Comparison of ENCODE assay signal across 10 mouse cellular contexts in genomic region chr16:23987341-23988156, GRCm38 (mm10). TPM values are rescaled to one million over a fixed set of nuclear protein-coding genes. Genes with fewer than 3 reads are reported as not detected.
DNase-seq lines count a peak whose midpoint lies in the region; ATAC-seq and TF ChIP-seq lines count a peak whose summit lies in the region.
"Had no signal": no experiment of that assay in that cellular context is flagged by ENCODE, and none has a peak within 500 bp of the region (broad histone marks: within the 10 kb centered on the region; RNA-seq: fewer than 3 reads in every experiment).

No protein-coding gene starts in this region.

- peak overlapping the region; percentile 99 for H3K4me2 ChIP-seq in hindbrain, embryonic 14.5 days (replicated peaks)
- H3K4me2 ChIP-seq in liver, embryonic 12.5 days, result peak overlapping the region; percentile 98
- H3K4me2 ChIP-seq in neural tube, embryonic 14.5 days (ENCODE audit: low read depth, low read length), result peak overlapping the region; percentile 91

- peaks cover 16% of the 10 kb centered on the region for H3K4me1 ChIP-seq in erythroblast, embryonic 14.5 days (ENCODE audit: control insufficient read depth)
- peaks cover 5% of the 10 kb centered on the region for H3K4me1 ChIP-seq in embryonic fibroblast, embryonic 13.5 days (ENCODE audit: control insufficient read depth, insufficient read depth, low read length)
- H3K4me1 ChIP-seq in hindbrain, embryonic 14.5 days (replicated peaks; ENCODE audit: control insufficient read depth, insufficient read depth, low read length), result peaks cover 33% of the 10 kb centered on the region; the same call in 1 of the 2 replicates
- peaks cover 59% of the 10 kb centered on the region for H3K4me1 ChIP-seq in liver, embryonic 12.5 days
- peaks cover 15% of the 10 kb centered on the region for H3K4me1 ChIP-seq in neural tube, embryonic 14.5 days (ENCODE audit: control insufficient read depth, insufficient read depth, low read length)

- under 1% methylated on average over 64 of the region's 64 CpGs for WGBS in hindbrain, embryonic 14.5 days
- WGBS in liver, embryonic 12.5 days (ENCODE audit: insufficient replicate concordance), result under 1% methylated on average over 64 of the region's 64 CpGs
- WGBS in neural tube, embryonic 14.5 days, result under 1% methylated on average over 61 of the region's 64 CpGs

- peak overlapping the region; percentile 96 for H3K27ac ChIP-seq in embryonic fibroblast, embryonic 13.5 days (ENCODE audit: insufficient read depth, low read length)
- H3K27ac ChIP-seq in hindbrain, embryonic 14.5 days, result peak overlapping the region; percentile 99
- peak overlapping the region; percentile 92 for H3K27ac ChIP-seq in liver, embryonic 12.5 days
- H3K27ac ChIP-seq in neural tube, embryonic 14.5 days (ENCODE audit: low read depth, low read length), result peak overlapping the region; percentile 100

- H3K27me3 ChIP-seq in erythroblast, embryonic 14.5 days (ENCODE audit: control insufficient read depth), result peaks cover 100% of the 10 kb centered on the region
- peaks cover 31% of the 10 kb centered on the region for H3K27me3 ChIP-seq in hindbrain, embryonic 14.5 days (ENCODE audit: control insufficient read depth, insufficient read depth, low read length)
- H3K27me3 ChIP-seq in liver, embryonic 12.5 days (replicated peaks), result peaks cover 96% of the 10 kb centered on the region
- H3K27me3 ChIP-seq in neural tube, embryonic 14.5 days (ENCODE audit: control insufficient read depth, insufficient read depth, low read length), result peaks cover 5% of the 10 kb centered on the region; the same call in 1 of the 2 replicates

- no peak for TF ChIP-seq POLR2A in embryonic fibroblast, embryonic 13.5 days (IDR thresholded peaks at IDR 0.05; ENCODE audit: low read depth, low read length)

- H3K9ac ChIP-seq in hindbrain, embryonic 14.5 days, result peak overlapping the region; percentile 86
- peak overlapping the region; percentile 86 for H3K9ac ChIP-seq in liver, embryonic 12.5 days
- peak overlapping the region; percentile 84 for H3K9ac ChIP-seq in neural tube, embryonic 14.5 days (replicated peaks; ENCODE audit: low read depth, low read length)

- ATAC-seq in erythroblast, adult 5-6 weeks (replicated peaks; ENCODE audit: low FRiP score, poor library complexity, severe bottlenecking), result no peak
- ATAC-seq in hindbrain, embryonic 14.5 days (ENCODE audit: low FRiP score), result 0 out of 2 replicates have a peak, but pooled peaks have one; percentile 5
- peak; percentile 33; the same call in 1 of the 2 replicates for ATAC-seq in liver, embryonic 12.5 days
- ATAC-seq in neural tube, embryonic 14.5 days (ENCODE audit: low read depth), result 0 out of 2 replicates have a peak, but pooled peaks have one; percentile 10

- peaks cover 6% of the 10 kb centered on the region; the same call in 1 of the 2 replicates for H3K9me3 ChIP-seq in erythroblast, embryonic 14.5 days (ENCODE audit: control insufficient read depth, low read length)
- no peaks in the 10 kb centered on the region for H3K9me3 ChIP-seq in hindbrain, embryonic 14.5 days (ENCODE audit: control insufficient read depth, low read length)
- no peaks in the 10 kb centered on the region for H3K9me3 ChIP-seq in liver, embryonic 12.5 days (replicated peaks)
- no peaks in the 10 kb centered on the region for H3K9me3 ChIP-seq in neural tube, embryonic 14.5 days (ENCODE audit: control insufficient read depth, low read length)

- TF ChIP-seq CTCF in embryonic fibroblast, embryonic 13.5 days (IDR thresholded peaks at IDR 0.05; ENCODE audit: borderline replicate concordance, insufficient read depth, low read length), result no peak

- DNase-seq in adrenal gland, postnatal 10 days, result peak; percentile 71
- no peak for DNase-seq in hindbrain, embryonic 14.5 days (ENCODE audit: low spot score)
- peak; percentile 55 for DNase-seq in urinary bladder, postnatal 25 days (ENCODE audit: low spot score)

- H3K36me3 ChIP-seq in erythroblast, embryonic 14.5 days (ENCODE audit: control insufficient read depth), result no peaks in the 10 kb centered on the region
- H3K36me3 ChIP-seq in hindbrain, embryonic 14.5 days (replicated peaks; ENCODE audit: control insufficient read depth, insufficient read depth), result no peaks in the 10 kb centered on the region
- H3K36me3 ChIP-seq in liver, embryonic 12.5 days, result no peaks in the 10 kb centered on the region
- no peaks in the 10 kb centered on the region for H3K36me3 ChIP-seq in neural tube, embryonic 14.5 days (ENCODE audit: control insufficient read depth, insufficient read depth, low read length)

- H3K4me3 ChIP-seq in erythroblast, embryonic 14.5 days (replicated peaks), result peak overlapping the region; percentile 65
- H3K4me3 ChIP-seq in embryonic fibroblast, embryonic 13.5 days (ENCODE audit: insufficient read depth, low read length), result peak overlapping the region; percentile 96
- H3K4me3 ChIP-seq in hindbrain, embryonic 14.5 days (replicated peaks; ENCODE audit: low read length), result peak overlapping the region; percentile 68
- H3K4me3 ChIP-seq in liver, embryonic 12.5 days, result peak overlapping the region; percentile 76
- H3K4me3 ChIP-seq in neural tube, embryonic 14.5 days (ENCODE audit: low read depth, low read length), result peak overlapping the region; percentile 64

RNA-seq across cellular contexts. Expression of gene Gm37419, which starts 0.7 kb away (rescaled TPM):
- not detected in 2 replicates for polyA plus RNA-seq in erythroblast, embryonic 14.5 days (2012)
- total RNA-seq in erythroblast, adult 5-6 weeks (2015; ENCODE audit: low replicate concordance), result not detected in 2 replicates
- not detected in 2 replicates for total RNA-seq in erythroblast, adult 5-6 weeks (2017; ENCODE audit: low replicate concordance)
- not detected for total RNA-seq in adrenal gland, postnatal 10 days (2021)
- not detected in 2 replicates for polyA plus RNA-seq in embryonic fibroblast, embryonic 13.5 days (2011; ENCODE audit: insufficient read length, low read depth, missing spikeins)
- polyA plus RNA-seq in hindbrain, embryonic 14.5 days (2014; fragmentation: Nextera tagmentation; extraction: Ambion mirVana), result not detected in 2 replicates
- not detected in 2 replicates for polyA plus RNA-seq in liver, embryonic 12.5 days (2016; fragmentation: Nextera tagmentation; extraction: Ambion mirVana)
- not detected in 2 replicates for polyA plus RNA-seq in neural tube, embryonic 14.5 days (2014; fragmentation: Nextera tagmentation; extraction: Ambion mirVana)
- total RNA-seq: layer of hippocampus, postnatal 36 days; MEL had no signal

RNA-seq across cellular contexts. Expression of gene Bcl6, which starts 1.1 kb away (rescaled TPM):
- polyA plus RNA-seq in erythroblast, embryonic 14.5 days (2012), result 0.02 and 0.04 TPM in 2 replicates
- 5.2 and 7.9 TPM in 2 replicates for total RNA-seq in erythroblast, adult 5-6 weeks (2015; ENCODE audit: low replicate concordance)
- total RNA-seq in erythroblast, adult 5-6 weeks (2017; ENCODE audit: low replicate concordance), result 3.7 and 4.2 TPM in 2 replicates
- 10 to 100 TPM; 46.6 to 53.6 TPM for total RNA-seq in adrenal gland, postnatal 10 days (2021)
- polyA plus RNA-seq in embryonic fibroblast, embryonic 13.5 days (2011; ENCODE audit: insufficient read length, low read depth, missing spikeins), result 12.8 and 13.1 TPM in 2 replicates
- polyA plus RNA-seq in hindbrain, embryonic 14.5 days (2014; fragmentation: Nextera tagmentation; extraction: Ambion mirVana), result 0.35 and 0.50 TPM in 2 replicates
- polyA plus RNA-seq in liver, embryonic 12.5 days (2016; fragmentation: Nextera tagmentation; extraction: Ambion mirVana), result 0.12 and 0.19 TPM in 2 replicates
- polyA plus RNA-seq in neural tube, embryonic 14.5 days (2014; fragmentation: Nextera tagmentation; extraction: Ambion mirVana), result 0.50 and 0.72 TPM in 2 replicates
- total RNA-seq: MEL had no signal

RNA-seq across cellular contexts. Expression of gene Rtp2, which starts 55.4 kb away (rescaled TPM):
- polyA plus RNA-seq in erythroblast, embryonic 14.5 days (2012), result not detected in 2 replicates
- total RNA-seq in erythroblast, adult 5-6 weeks (2015; ENCODE audit: low replicate concordance), result not detected in 2 replicates
- not detected in 2 replicates for total RNA-seq in erythroblast, adult 5-6 weeks (2017; ENCODE audit: low replicate concordance)
- not detected for total RNA-seq in adrenal gland, postnatal 10 days (2021)
- not detected in 2 replicates for polyA plus RNA-seq in embryonic fibroblast, embryonic 13.5 days (2011; ENCODE audit: insufficient read length, low read depth, missing spikeins)
- polyA plus RNA-seq in hindbrain, embryonic 14.5 days (2014; fragmentation: Nextera tagmentation; extraction: Ambion mirVana), result not detected in 2 replicates
- not detected in 2 replicates for polyA plus RNA-seq in liver, embryonic 12.5 days (2016; fragmentation: Nextera tagmentation; extraction: Ambion mirVana)
- not detected in 2 replicates for polyA plus RNA-seq in neural tube, embryonic 14.5 days (2014; fragmentation: Nextera tagmentation; extraction: Ambion mirVana)
- total RNA-seq: MEL had no signal
